Mouse (Mus musculus): Measurements from ENCODE around the gene Rnf183.

- TF ChIP-seq CTCF (IDR thresholded peaks at IDR 0.05; ENCODE audit: control insufficient read depth, insufficient read depth, insufficient replicate concordance, low read depth, low read length) (no peak), POLR2A (IDR thresholded peaks at IDR 0.05; ENCODE audit: control insufficient read depth, low read depth, low read length) (no peak)
Measured at GRCm38 (mm10) chr4:62383752-62384151, 51.3 kb downstream of the Rnf183 start.

All from testis, adult 2 months (tissue).